Mouse (Mus musculus) neural tube, embryonic 10.5 days (tissue): ENCODE measurements around the gene Ccdc187.

Experiments used
- DNase-seq: peaks from one replicate; pipeline ENCODE4 v3.0.0-alpha.2; 2017; ENCODE audit warnings: low spot score; ENCODE audit errors: extremely low spot score

The Ccdc187 gene

GRCm38 (mm10) chr2:26280594-26280993 is 13.8 kb downstream of the Ccdc187 start:
- DNase-seq: no peak

- no peak for DNase-seq
Measured at GRCm38 (mm10) chr2:26279712-26280111, 14.6 kb downstream of the Ccdc187 start.

DNA sequence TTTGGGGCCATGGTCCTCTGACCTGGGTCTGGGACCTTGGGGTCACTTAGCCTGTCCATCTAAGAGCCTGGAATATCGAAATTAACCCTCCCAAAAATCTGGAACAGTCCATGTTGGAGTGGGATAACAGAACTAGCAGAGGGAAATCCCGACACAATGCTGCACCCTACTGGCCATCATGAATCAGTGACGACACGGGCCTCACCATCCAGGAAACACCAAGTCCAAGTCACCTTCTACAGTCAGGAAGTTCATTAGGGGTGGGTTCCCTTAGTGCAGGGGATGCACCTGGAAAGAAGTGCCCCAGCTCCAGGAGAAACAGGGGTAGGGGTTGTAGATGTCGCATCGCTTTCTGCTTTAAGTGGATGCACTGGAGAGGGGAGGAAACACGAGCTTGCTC is 20.7 kb downstream of the Ccdc187 start:
- DNase-seq: peak; percentile 61

DNA sequence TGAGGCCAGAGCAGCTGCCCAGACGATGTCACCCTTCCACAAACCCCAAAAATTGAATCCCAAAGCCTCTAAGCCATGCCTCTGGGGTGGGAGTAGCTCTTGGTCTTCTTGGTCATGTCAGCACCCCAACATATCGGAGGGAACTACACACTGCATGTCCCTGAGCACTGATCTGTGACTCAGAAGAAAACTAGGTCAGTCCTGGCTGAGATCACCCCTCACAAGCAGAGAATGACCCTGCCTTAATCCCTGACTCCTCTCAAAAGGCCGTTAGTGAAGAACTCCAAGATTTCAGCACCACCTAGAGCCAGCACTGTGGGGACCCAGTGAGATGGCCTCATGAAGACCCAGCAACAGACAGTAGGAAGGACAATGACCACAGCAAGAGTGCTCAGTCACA is 26.1 kb downstream of the Ccdc187 start:
- no peak for DNase-seq

GRCm38 (mm10) chr2:26266066-26266742 is 28.2 kb downstream of the Ccdc187 start:
- no peak for DNase-seq

- no peak for DNase-seq
Measured at GRCm38 (mm10) chr2:26265095-26265494, 29.3 kb downstream of the Ccdc187 start.

DNA sequence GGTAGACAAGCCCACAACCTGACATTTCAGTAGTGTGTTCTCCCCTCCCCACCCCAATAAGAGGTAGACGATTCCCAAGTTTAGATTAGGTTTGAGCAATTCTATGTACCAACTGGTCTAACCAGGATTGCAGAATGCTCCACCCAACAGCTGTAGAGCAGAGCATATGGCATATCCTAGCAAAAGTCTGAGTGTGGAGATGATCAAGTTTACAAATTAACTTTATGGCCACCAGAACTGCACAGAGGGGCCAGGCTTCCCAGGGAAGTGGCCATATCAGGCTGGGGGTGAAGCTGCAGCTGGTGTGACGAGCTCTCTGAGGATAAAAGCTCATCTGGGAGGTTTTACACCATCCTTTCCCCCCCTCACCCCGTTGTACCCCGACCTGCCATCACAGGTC is 29.7 kb downstream of the Ccdc187 start:
- DNase-seq: no peak

GRCm38 (mm10) chr2:26257315-26258096 is 36.9 kb downstream of the Ccdc187 start:
- no peak for DNase-seq

DNA sequence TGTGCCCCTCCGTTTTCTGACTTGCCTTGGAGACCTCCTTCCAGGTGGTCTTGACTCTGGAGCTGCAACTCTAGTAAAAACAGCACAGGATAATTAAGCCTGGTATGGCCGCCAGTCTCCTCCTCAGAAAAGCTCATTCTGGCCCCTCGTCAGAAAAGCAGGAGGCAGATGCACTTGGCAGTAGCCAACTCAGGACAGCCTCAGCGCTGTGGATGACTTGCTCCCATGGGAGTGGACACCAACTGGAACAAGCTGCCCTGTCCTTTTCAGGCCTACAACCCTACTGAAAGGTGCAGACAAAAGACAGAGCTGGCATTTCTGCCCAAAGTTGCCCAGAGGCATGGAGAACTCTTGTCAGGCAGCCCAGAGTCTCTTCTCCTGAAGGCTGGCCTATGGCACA is 39.5 kb downstream of the Ccdc187 start:
- DNase-seq: no peak

DNA sequence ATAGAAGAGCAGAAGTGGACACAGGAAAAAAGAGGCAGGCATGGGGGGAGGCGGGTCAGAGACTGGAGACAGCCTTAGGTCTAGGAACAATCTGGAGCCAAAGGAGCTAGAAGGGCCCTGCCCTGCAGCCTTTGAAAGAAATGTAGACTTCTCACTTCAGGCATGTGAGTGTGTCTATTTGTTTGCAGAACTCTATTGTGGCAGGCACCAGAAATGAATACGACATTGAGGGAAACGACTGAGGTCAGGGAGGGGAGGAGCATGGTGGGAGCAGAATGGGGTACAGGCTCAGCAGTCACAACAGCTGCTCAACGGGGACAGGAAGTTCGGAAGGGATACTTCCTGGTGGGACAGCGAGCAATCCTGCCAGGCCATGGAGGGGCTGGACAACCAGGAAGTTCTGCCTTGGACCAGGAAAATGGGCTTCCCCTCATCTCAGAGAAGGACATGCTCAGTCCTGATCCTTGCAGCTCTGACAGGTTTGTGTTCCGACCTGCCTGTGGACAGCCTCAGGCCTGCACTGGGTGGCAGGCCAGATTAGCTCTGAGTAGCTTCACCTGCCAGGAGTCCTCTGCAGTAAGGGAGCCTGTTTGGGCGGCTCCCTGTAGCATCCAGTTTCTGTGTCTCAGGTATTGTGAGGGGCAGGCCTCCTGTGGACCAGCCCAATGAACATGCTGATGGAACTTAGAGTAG is 41.7 kb downstream of the Ccdc187 start:
- no peak for DNase-seq

DNA sequence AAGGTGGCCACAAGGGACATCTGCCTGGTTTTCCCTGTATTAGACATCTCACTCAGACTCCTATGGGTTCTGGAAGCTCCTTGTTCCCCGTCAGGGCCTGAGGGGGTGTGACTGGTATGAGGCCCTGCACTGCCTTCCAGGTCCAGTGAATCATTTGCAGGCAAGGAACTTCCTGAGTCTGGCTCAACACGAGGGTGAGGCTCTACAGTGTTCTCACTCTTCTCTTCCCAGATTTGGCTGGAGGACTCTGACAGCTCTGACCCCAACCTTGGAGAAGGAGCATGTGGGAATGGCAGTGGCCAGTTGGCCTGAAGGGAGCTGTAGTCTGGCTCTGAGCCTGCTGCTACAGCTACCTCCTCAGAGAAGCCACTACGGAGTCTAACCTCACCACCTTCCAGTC is 46.8 kb downstream of the Ccdc187 start:
- no peak for DNase-seq

GRCm38 (mm10) chr2:26240841-26241240 is 53.5 kb downstream of the Ccdc187 start:
- DNase-seq: no peak

DNA sequence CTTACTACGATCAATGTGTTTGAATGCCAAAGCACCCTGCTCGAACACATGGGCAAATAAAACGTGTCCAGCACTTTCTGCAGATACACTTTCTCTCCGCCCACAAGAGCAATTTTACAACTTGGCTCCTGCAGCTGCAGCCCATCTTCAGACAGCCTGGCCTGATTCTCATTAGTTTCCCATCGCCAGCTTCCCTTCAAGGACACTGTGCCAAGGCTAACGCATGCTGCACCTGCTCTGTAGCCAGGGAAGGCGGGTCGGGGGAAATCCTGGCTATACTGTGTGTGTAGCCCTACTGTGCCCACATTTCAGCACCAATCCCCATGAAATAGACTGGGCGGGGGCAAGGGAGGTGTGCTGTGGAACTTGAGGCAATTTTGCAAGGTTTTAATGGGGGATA is 54.0 kb downstream of the Ccdc187 start:
- no peak for DNase-seq

GRCm38 (mm10) chr2:26237290-26237782 is 57.0 kb downstream of the Ccdc187 start, which contains the start of gene Qsox2:
Gene Qsox2 (minus strand): TSS chr2:26237525.
- DNase-seq: peak; percentile 96

GRCm38 (mm10) chr2:26236681-26237289 is 57.6 kb downstream of the Ccdc187 start:
- no peak for DNase-seq

DNA sequence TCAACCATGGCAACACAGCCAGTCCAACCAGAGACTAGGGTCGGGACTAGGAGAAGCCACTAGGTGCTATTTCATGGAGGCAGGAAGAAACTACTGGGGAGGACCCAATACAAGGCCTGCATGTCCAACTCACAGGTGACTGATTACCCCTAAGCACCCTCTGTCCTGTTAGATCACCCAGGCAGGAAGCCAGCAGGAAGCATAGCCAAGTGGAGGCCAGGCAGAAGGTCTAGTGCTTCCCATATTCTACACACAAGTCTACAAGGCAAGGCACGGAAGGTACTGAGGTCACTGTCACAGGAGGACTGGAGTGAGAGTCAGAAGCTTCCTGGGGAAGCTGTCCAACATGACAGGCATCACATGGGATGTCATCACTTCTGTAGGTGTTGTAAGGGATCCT is 59.6 kb downstream of the Ccdc187 start:
- DNase-seq: no peak

DNA sequence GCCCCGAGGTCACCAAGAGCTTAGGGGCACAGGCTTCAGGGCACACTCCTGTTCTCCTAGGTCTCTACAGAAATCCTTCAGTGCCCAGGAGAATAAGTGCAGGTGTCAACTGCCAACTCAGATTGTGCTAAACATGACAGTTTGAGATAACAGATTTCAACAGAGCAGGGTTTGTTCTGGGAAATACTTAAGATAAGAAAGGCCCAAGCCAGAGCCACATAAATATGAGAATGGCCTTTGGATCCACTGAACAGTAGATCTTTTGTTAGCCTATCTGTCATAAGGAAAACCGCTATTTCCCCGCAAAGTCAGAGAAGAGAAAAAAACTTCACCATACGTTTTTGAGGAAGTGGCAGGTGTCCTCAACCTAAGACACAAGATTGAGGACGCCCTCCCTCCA is 60.1 kb downstream of the Ccdc187 start:
- DNase-seq: no peak

DNA sequence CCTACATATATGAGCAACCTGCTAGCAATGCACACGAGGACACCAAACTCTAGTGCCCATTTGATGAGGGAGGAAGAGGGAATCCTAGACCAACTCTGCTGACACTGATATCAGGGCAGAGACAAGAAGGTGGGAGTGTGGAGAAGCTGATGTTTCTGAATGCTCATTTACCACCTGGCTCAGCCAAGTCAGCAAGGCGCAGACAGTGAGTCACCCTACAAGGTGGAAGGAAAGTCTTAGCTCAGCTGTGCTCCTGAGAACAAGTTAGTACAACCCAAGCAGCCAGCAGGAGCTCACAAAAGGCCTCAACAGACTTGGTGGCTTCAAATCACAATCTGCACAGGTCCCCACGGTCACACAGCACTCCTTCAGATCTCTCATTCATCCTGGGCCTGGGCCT is 63.0 kb downstream of the Ccdc187 start:
- no peak for DNase-seq

DNA sequence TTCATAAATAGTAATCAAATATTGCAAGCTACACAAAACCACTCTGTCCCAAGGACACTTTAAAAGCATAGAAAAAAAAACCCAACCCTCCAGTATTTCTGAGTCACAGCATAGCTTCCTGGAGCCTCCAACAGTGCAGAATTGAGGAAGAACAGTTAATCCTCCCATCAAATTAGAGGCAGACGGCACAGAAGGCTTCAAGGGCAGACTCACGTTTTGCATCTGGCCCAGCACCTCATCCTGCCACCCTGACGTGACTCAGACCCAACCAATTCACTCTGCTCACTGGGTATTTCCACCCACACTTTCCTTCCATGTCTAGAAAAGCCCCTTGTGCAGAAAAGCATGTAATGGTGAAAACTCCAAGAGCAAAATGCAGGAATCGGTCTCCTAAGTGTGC is 64.1 kb downstream of the Ccdc187 start:
- no peak for DNase-seq

- DNase-seq: peak; percentile 40
Measured at GRCm38 (mm10) chr2:26227788-26228187, 66.6 kb downstream of the Ccdc187 start.

- DNase-seq: no peak
Measured at GRCm38 (mm10) chr2:26225242-26225641, 69.1 kb downstream of the Ccdc187 start.

GRCm38 (mm10) chr2:26223961-26224360 is 70.4 kb downstream of the Ccdc187 start:
- no peak for DNase-seq
